Mouse (Mus musculus) neural tube, embryonic 14.5 days (tissue): ENCODE data around the gene Lyst. TPM values are rescaled to one million over a fixed set of nuclear protein-coding genes. Genes with fewer than 3 reads are reported as not detected.

Experiments
- ATAC-seq: fragments of 200-750 bp; cut with Nextera tagmentation; 2 replicates; pipeline ENCODE4 v1.8.0; 2017; ENCODE audit warnings: low read depth, mild to moderate bottlenecking, moderate TSS enrichment, moderate library complexity
- H3K27ac ChIP-seq: fragments of 300-500 bp; sonication (generic); 2 replicates; pipeline ENCODE4 v1.5.1; 2014; ENCODE audit warnings: low read depth, mild to moderate bottlenecking, control low read depth, low read length, moderate library complexity, mixed read lengths
- H3K27me3 ChIP-seq: fragments of 300-500 bp; sonication (generic); 2 replicates; pipeline ENCODE4 v1.6.1; 2014; ENCODE audit warnings: low read length; ENCODE audit not compliant: control insufficient read depth, insufficient read depth
- H3K36me3 ChIP-seq: fragments of 300-500 bp; sonication (generic); 2 replicates; pipeline ENCODE4 v1.6.1; 2014; ENCODE audit warnings: low read length, mixed read lengths; ENCODE audit not compliant: control insufficient read depth, insufficient read depth
- H3K4me1 ChIP-seq: fragments of 300-500 bp; sonication (generic); 2 replicates; pipeline ENCODE4 v1.6.1; 2014; ENCODE audit warnings: low read length; ENCODE audit not compliant: control insufficient read depth, insufficient read depth
- H3K4me2 ChIP-seq: fragments of 300-500 bp; sonication (generic); 2 replicates; pipeline ENCODE4 v1.6.1; 2014; ENCODE audit warnings: mild to moderate bottlenecking, low read depth, low read length, control low read depth
- H3K4me3 ChIP-seq: fragments of 300-500 bp; sonication (generic); 2 replicates; pipeline ENCODE4 v1.5.1; 2014; ENCODE audit warnings: low read depth, low read length, control low read depth, mixed read lengths
- H3K9ac ChIP-seq: fragments of 300-500 bp; sonication (generic); replicated peaks from 2 replicates; pipeline ENCODE4 v1.6.1; 2014; ENCODE audit warnings: low read depth, mild to moderate bottlenecking, control low read depth, low read length, mixed read lengths
- H3K9me3 ChIP-seq: fragments of 300-500 bp; sonication (generic); 2 replicates; pipeline ENCODE4 v1.6.1; 2016; ENCODE audit warnings: low read length; ENCODE audit not compliant: control insufficient read depth
- WGBS: fragments of 180-500 bp; shearing (Covaris S2); extraction: QIAGEN DNeasy Blood & Tissue Kit; methylation state at CpG from one replicate; pipeline ENCODE4 v1.1.7; 2014; 5-methylcytosine and 5-hydroxymethylcytosine counted together
- polyA plus RNA-seq: library from polyadenylated mRNA; unstranded; fragments of >200 nt; fragmentation: Nextera tagmentation; extraction: Ambion mirVana; gene quantifications from 2 replicates; pipeline ENCODE4 v1.2.1, GENCODE M21; 2014

The Lyst gene
- polyA plus RNA-seq, 1 experiment from 2014 or later, result 9.7 TPM

- Histone ChIP-seq H3K4me1 (no peaks in the 10 kb centered on the region), H3K4me3 (no peak overlapping the region), H3K27me3 (no peaks in the 10 kb centered on the region), H3K4me2 (no peak overlapping the region), H3K36me3 (no peaks in the 10 kb centered on the region), H3K27ac (no peak overlapping the region), H3K9me3 (no peaks in the 10 kb centered on the region), H3K9ac (no peak overlapping the region)
- ATAC-seq, result no peak
- 94% methylated on average over 3 of the region's 3 CpGs for WGBS
Observed at GRCm38 (mm10) chr13:13555196-13555595, 35.0 kb upstream of the Lyst start.

GRCm38 (mm10) chr13:13557001-13557743 lies 33.0 kb upstream of the Lyst start:
- H3K9me3 ChIP-seq, result no peaks in the 10 kb centered on the region
- H3K36me3 ChIP-seq, result no peaks in the 10 kb centered on the region
- no peaks in the 10 kb centered on the region for H3K27me3 ChIP-seq
- WGBS, result 90% methylated on average over 5 of the region's 5 CpGs
- no peak overlapping the region for H3K4me2 ChIP-seq
- no peak overlapping the region for H3K9ac ChIP-seq
- no peaks in the 10 kb centered on the region for H3K4me1 ChIP-seq
- ATAC-seq, result no peak
- no peak overlapping the region for H3K27ac ChIP-seq
- no peak overlapping the region for H3K4me3 ChIP-seq

- ATAC-seq, result no peak
- H3K9me3 ChIP-seq, result no peaks in the 10 kb centered on the region
- H3K36me3 ChIP-seq, result no peaks in the 10 kb centered on the region
- H3K9ac ChIP-seq, result no peak overlapping the region
- H3K4me1 ChIP-seq, result no peaks in the 10 kb centered on the region
- no peak overlapping the region for H3K4me2 ChIP-seq
- H3K27ac ChIP-seq, result no peak overlapping the region
- no peaks in the 10 kb centered on the region for H3K27me3 ChIP-seq
- no peak overlapping the region for H3K4me3 ChIP-seq
- WGBS, result 74% methylated on average over 2 of the region's 2 CpGs
Observed at GRCm38 (mm10) chr13:13558251-13558650, 31.9 kb upstream of the Lyst start.

GRCm38 (mm10) chr13:13558900-13559299 lies 31.3 kb upstream of the Lyst start:
- Histone ChIP-seq H3K4me1 (no peaks in the 10 kb centered on the region), H3K4me3 (no peak overlapping the region), H3K27ac (no peak overlapping the region), H3K9ac (no peak overlapping the region), H3K9me3 (no peaks in the 10 kb centered on the region), H3K4me2 (no peak overlapping the region), H3K36me3 (no peaks in the 10 kb centered on the region), H3K27me3 (no peaks in the 10 kb centered on the region)
- no peak for ATAC-seq
- 82% methylated on average over 5 of the region's 5 CpGs for WGBS

- Histone ChIP-seq H3K27me3 (no peaks in the 10 kb centered on the region), H3K9me3 (no peaks in the 10 kb centered on the region), H3K4me2 (no peak overlapping the region), H3K4me1 (no peaks in the 10 kb centered on the region), H3K4me3 (no peak overlapping the region), H3K36me3 (no peaks in the 10 kb centered on the region), H3K27ac (no peak overlapping the region), H3K9ac (no peak overlapping the region)
- whole genome bisulfite sequencing, result 87% methylated on average over 6 of the region's 6 CpGs
- ATAC-seq, result no peak
Observed at GRCm38 (mm10) chr13:13562571-13562970, 27.6 kb upstream of the Lyst start.

- H3K9ac ChIP-seq, result no peak overlapping the region
- WGBS, result 64% methylated on average over 2 of the region's 2 CpGs
- H3K4me1 ChIP-seq, result no peaks in the 10 kb centered on the region
- no peaks in the 10 kb centered on the region for H3K9me3 ChIP-seq
- no peak overlapping the region for H3K27ac ChIP-seq
- no peak for ATAC-seq
- H3K27me3 ChIP-seq, result no peaks in the 10 kb centered on the region
- H3K4me2 ChIP-seq, result no peak overlapping the region
- H3K4me3 ChIP-seq, result no peak overlapping the region
- H3K36me3 ChIP-seq, result no peaks in the 10 kb centered on the region
Observed at GRCm38 (mm10) chr13:13564116-13564515, 26.1 kb upstream of the Lyst start.

GRCm38 (mm10) chr13:13564541-13564940 lies 25.7 kb upstream of the Lyst start:
- Histone ChIP-seq H3K36me3 (no peaks in the 10 kb centered on the region), H3K9ac (no peak overlapping the region)

GRCm38 (mm10) chr13:13567640-13568039 lies 22.6 kb upstream of the Lyst start:
- Histone ChIP-seq H3K4me2 (no peak overlapping the region), H3K36me3 (no peaks in the 10 kb centered on the region), H3K9ac (no peak overlapping the region), H3K27me3 (no peaks in the 10 kb centered on the region), H3K27ac (no peak overlapping the region), H3K4me3 (no peak overlapping the region), H3K9me3 (no peaks in the 10 kb centered on the region), H3K4me1 (no peaks in the 10 kb centered on the region)
- ATAC-seq, result no peak
- WGBS, result 94% methylated on average over 6 of the region's 6 CpGs

More at GRCm38 (mm10) chr13:13564541-13564940, 25.7 kb upstream of the Lyst start:
- WGBS, result 80% methylated on average over 4 of the region's 4 CpGs
- Histone ChIP-seq H3K27me3 (no peaks in the 10 kb centered on the region), H3K4me1 (no peaks in the 10 kb centered on the region), H3K4me3 (no peak overlapping the region), H3K27ac (no peak overlapping the region), H3K4me2 (no peak overlapping the region), H3K9me3 (no peaks in the 10 kb centered on the region)
- ATAC-seq, result no peak

- Histone ChIP-seq H3K27ac (no peak overlapping the region), H3K4me3 (no peak overlapping the region), H3K9ac (no peak overlapping the region), H3K27me3 (no peaks in the 10 kb centered on the region), H3K36me3 (no peaks in the 10 kb centered on the region), H3K4me2 (no peak overlapping the region), H3K4me1 (no peaks in the 10 kb centered on the region), H3K9me3 (no peaks in the 10 kb centered on the region)
- 67% methylated on average over 1 of the region's 1 CpGs for WGBS
- no peak for ATAC-seq
Observed at GRCm38 (mm10) chr13:13568824-13569223, 21.4 kb upstream of the Lyst start.
